Mouse (Mus musculus) leukemia stem cell, adult 10-12 weeks (primary cell): ENCODE results near the gene B3gnt2. TPM values are rescaled to one million over a fixed set of nuclear protein-coding genes. Genes with fewer than 3 reads are reported as not detected.

Experiments used
- polyA plus RNA-seq: library from polyadenylated mRNA; stranded (reverse); fragments of >175 nt; gene quantifications from 2 replicates; pipeline ENCODE4 v1.2.3, GENCODE M21; 2012; ENCODE audit warnings: low replicate concordance

The B3gnt2 gene
- polyA plus RNA-seq: 2.8 and 5.3 TPM in 2 replicates

GRCm38 (mm10) chr11:22860335-22861227, at the start of gene B3gnt2:
B3gnt2 (minus strand) TSS chr11:22860961.

Other genes starting within 250 kb of the B3gnt2 start
- 1.2 and 1.7 TPM in 2 replicates for gene Zrsr1, start 111.0 kb upstream of the B3gnt2 start, polyA plus RNA-seq
- gene Gm28048, start 121.1 kb upstream of the B3gnt2 start, polyA plus RNA-seq: not detected in 2 replicates
- 23.8 and 25.5 TPM in 2 replicates for gene Commd1, start 121.4 kb upstream of the B3gnt2 start, polyA plus RNA-seq
- 730 and 1,012 TPM in 2 replicates for gene Cct4, start 129.6 kb upstream of the B3gnt2 start, polyA plus RNA-seq
- gene Fam161a, start 146.6 kb upstream of the B3gnt2 start, polyA plus RNA-seq: 0.13 and 0.68 TPM in 2 replicates